Mouse (Mus musculus): ENCODE data around the gene Epb41l2.

Gene Epb41l2

GRCm38 (mm10) chr10:25366691-25367090, 7.1 kb downstream of the Epb41l2 start:
- no peak for DNase-seq

GRCm38 (mm10) chr10:25368928-25369327, 9.3 kb downstream of the Epb41l2 start:
- no peak for DNase-seq

GRCm38 (mm10) chr10:25369691-25370090, 10.1 kb downstream of the Epb41l2 start:
- no peak for DNase-seq

GRCm38 (mm10) chr10:25371336-25371735, 11.7 kb downstream of the Epb41l2 start:
- no peak for DNase-seq

- no peak for DNase-seq
Measured at GRCm38 (mm10) chr10:25371915-25372371, 12.3 kb downstream of the Epb41l2 start.

- no peak for DNase-seq
Measured at GRCm38 (mm10) chr10:25372510-25373148, 13.0 kb downstream of the Epb41l2 start.

GRCm38 (mm10) chr10:25375036-25375435, 15.4 kb downstream of the Epb41l2 start:
- DNase-seq, result no peak

GRCm38 (mm10) chr10:25380746-25381481, 21.3 kb downstream of the Epb41l2 start:
- no peak for DNase-seq

GRCm38 (mm10) chr10:25381951-25382350, 22.4 kb downstream of the Epb41l2 start:
- DNase-seq, result no peak

- no peak for DNase-seq
Measured at GRCm38 (mm10) chr10:25383171-25383570, 23.6 kb downstream of the Epb41l2 start.

- no peak for DNase-seq
Measured at GRCm38 (mm10) chr10:25384391-25384790, 24.8 kb downstream of the Epb41l2 start.

GRCm38 (mm10) chr10:25385811-25386580, 26.4 kb downstream of the Epb41l2 start:
- DNase-seq, result no peak

- no peak for DNase-seq
Measured at GRCm38 (mm10) chr10:25386868-25387267, 27.3 kb downstream of the Epb41l2 start.

- peak in 1 of 2 experiments; percentile 30 for DNase-seq
Measured at GRCm38 (mm10) chr10:25387268-25387667, 27.7 kb downstream of the Epb41l2 start.

GRCm38 (mm10) chr10:25392786-25393185, 33.2 kb downstream of the Epb41l2 start:
- no peak for DNase-seq

GRCm38 (mm10) chr10:25393721-25394120, 34.1 kb downstream of the Epb41l2 start:
- no peak for DNase-seq

- DNase-seq, result no peak
Measured at GRCm38 (mm10) chr10:25395236-25395886, 35.8 kb downstream of the Epb41l2 start.

GRCm38 (mm10) chr10:25396859-25397258, 37.3 kb downstream of the Epb41l2 start:
- DNase-seq, result no peak

- DNase-seq, result no peak
Measured at GRCm38 (mm10) chr10:25397767-25398690, 38.4 kb downstream of the Epb41l2 start.

GRCm38 (mm10) chr10:25399016-25399415, 39.4 kb downstream of the Epb41l2 start:
- no peak for DNase-seq

GRCm38 (mm10) chr10:25400076-25400475, 40.5 kb downstream of the Epb41l2 start:
- no peak for DNase-seq

GRCm38 (mm10) chr10:25400646-25401045, 41.0 kb downstream of the Epb41l2 start:
- no peak for DNase-seq

Measured in thymus, adult 18-20 months (tissue).